Mouse (Mus musculus) right cerebral cortex, adult 18-20 months (tissue): Measurements from ENCODE around the gene Ddx58.

ENCODE experiments used
- DNase-seq: peaks from one replicate; pipeline ENCODE4 v3.0.0; 2022; ENCODE audit warnings: mixed read lengths

Ddx58 gene

GRCm38 (mm10) chr4:40180046-40180445, 59.6 kb downstream of the Ddx58 start:
- DNase-seq = no peak

- no peak for DNase-seq
Observed at GRCm38 (mm10) chr4:40178584-40178983, 61.0 kb downstream of the Ddx58 start.

GRCm38 (mm10) chr4:40174321-40174720, 65.3 kb downstream of the Ddx58 start:
- DNase-seq = no peak

GRCm38 (mm10) chr4:40172336-40172735, 67.3 kb downstream of the Ddx58 start:
- no peak for DNase-seq

GRCm38 (mm10) chr4:40171477-40171876, 68.2 kb downstream of the Ddx58 start:
- no peak for DNase-seq

- DNase-seq = no peak
Observed at GRCm38 (mm10) chr4:40163646-40164045, 76.0 kb downstream of the Ddx58 start.

- no peak for DNase-seq
Observed at GRCm38 (mm10) chr4:40160591-40161434, 78.8 kb downstream of the Ddx58 start.

GRCm38 (mm10) chr4:40158224-40158540, 81.4 kb downstream of the Ddx58 start:
- no peak for DNase-seq

GRCm38 (mm10) chr4:40157500-40158223, 82.0 kb downstream of the Ddx58 start:
- DNase-seq = no peak

GRCm38 (mm10) chr4:40156582-40157499, 82.8 kb downstream of the Ddx58 start:
- DNase-seq = no peak

GRCm38 (mm10) chr4:40156153-40156552, 83.5 kb downstream of the Ddx58 start:
- DNase-seq = no peak

GRCm38 (mm10) chr4:40155467-40155999, 84.1 kb downstream of the Ddx58 start:
- DNase-seq = no peak

- no peak for DNase-seq
Observed at GRCm38 (mm10) chr4:40154751-40155150, 84.9 kb downstream of the Ddx58 start.
